Mouse (Mus musculus): ENCODE measurements around the gene Tmem204.

The Tmem204 gene

DNA sequence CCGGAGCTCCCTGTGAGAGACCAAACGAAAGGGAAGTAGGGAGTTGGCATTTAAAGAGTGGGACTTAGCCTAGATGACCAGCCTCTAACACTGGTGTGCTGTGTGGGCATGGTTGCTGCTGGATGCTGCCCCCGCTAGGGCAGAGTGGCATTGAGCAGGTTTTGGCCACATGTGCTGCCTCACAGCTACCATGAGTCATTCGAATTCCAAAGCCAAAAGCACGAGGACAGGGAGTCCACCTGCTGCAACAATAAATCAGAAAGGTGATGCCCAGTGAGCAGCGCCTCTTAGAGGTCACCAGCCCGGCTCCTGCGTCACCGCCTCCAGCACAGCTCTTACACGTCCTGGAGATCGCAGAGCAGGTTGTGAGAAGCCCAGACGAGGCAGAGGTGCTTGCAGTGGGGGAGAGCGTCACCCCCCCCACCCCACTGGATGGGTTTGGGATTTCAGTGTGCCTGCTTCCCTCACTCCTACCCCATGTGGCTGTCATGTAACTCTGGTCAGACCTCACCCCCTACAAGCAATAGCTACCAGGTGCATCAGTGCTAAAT is 1.5 kb upstream of the Tmem204 start:
- no peak for DNase-seq (ENCODE audit: low spot score in 2 of 2)

GRCm38 (mm10) chr17:25082887-25083286 is 504 bp downstream of the Tmem204 start:
- no peak for DNase-seq (ENCODE audit: low spot score in 2 of 2)

GRCm38 (mm10) chr17:25082081-25082847 is 1.1 kb downstream of the Tmem204 start:
- DNase-seq (ENCODE audit: low spot score in 2 of 2), result no peak

DNA sequence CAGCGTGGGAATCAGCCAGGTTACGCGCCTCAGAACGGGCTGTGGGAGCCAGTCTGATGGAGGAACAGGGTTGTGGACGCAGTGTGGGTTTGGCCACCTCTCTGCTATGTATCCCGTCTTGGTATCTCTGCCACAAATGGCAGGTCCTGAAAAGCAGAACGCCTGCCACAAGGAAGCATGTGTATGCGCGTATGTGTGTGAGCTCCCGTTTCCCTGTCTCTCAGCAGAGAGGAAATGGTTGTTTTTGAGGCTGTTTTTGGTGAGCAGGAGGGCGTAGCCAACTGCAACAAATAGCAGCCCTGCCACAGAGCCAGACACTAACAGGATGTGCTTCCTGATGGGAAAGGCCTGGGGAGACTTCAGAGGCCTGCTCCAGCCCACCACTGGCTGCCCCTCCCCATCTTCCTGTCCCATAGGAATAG is 2.4 kb downstream of the Tmem204 start:
- no peak for DNase-seq (ENCODE audit: low spot score in 2 of 2)

DNA sequence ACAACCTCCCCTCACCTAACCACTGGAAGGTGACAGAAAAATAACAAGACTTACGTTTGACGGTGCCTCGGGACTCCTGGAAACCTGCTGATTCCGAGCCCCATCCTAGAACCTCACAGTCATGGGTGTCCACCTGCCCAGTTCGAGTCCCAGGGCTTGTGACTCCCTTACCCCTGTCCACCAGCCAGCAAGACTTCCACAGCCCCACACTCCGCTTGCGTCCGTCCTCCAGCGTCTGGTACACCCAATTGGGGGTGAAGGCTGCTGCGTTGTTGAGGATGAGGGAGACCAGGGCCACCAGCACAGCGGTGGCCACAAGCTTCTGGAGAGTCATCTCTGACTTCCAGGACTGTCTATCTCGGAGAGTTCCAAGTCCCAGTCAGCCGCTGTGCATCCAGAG is 3.2 kb downstream of the Tmem204 start:
- DNase-seq (ENCODE audit: low spot score in 2 of 2), result no peak

GRCm38 (mm10) chr17:25077771-25078372 is 5.5 kb downstream of the Tmem204 start:
- peak; percentile 39 to 62 for DNase-seq (ENCODE audit: low spot score in 2 of 2)

- no peak for DNase-seq (ENCODE audit: low spot score in 2 of 2)
Measured at GRCm38 (mm10) chr17:25076906-25077305, 6.5 kb downstream of the Tmem204 start.

GRCm38 (mm10) chr17:25068690-25069089 is 14.7 kb downstream of the Tmem204 start:
- no peak for DNase-seq (ENCODE audit: low spot score in 2 of 2)

DNA sequence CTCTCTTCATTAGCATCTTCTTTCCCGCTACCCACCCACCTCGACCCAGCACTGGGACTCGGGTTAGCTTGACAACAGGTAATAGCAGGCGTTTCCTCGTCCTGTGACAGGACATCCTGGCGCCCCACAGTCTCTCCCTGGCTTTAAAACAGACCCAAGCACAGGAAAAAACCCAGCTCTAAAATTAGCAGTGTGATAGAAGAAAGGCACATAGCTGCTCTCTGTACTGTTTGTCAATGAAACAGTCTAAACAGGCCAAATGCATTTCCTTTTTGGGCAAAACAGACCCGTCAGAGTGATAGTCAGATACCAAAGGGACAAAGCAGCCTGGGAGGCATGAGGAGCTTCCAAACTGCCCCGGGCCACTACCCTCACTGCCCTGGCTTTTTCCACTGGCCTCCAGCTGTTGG is 15.9 kb downstream of the Tmem204 start:
- DNase-seq (ENCODE audit: low spot score in 2 of 2), result no peak

GRCm38 (mm10) chr17:25066595-25066994 is 16.8 kb downstream of the Tmem204 start:
- no peak for DNase-seq (ENCODE audit: low spot score in 2 of 2)

- no peak for DNase-seq (ENCODE audit: low spot score in 2 of 2)
Measured at GRCm38 (mm10) chr17:25065189-25065588, 18.2 kb downstream of the Tmem204 start.

DNA sequence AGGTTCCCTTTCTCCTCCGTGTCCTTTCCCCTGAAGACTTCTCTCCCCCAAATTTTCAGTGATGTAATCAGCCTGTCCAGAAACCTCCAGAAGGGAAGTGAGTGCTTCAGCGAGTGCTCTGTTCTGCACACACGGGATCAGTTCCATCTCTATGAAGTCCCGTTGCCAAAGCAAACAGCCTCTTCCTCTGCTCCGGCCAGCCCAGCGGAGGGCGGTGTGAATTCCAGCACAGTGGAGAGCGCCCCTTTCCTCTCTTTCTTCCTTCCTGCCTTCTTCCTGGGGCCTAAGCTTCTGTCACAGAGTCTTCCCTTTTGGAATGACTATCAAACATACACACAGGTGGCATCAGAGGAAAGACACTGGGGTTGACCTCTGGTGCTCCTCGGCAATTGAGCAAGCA is 19.0 kb downstream of the Tmem204 start:
- no peak for DNase-seq (ENCODE audit: low spot score in 2 of 2)

DNA sequence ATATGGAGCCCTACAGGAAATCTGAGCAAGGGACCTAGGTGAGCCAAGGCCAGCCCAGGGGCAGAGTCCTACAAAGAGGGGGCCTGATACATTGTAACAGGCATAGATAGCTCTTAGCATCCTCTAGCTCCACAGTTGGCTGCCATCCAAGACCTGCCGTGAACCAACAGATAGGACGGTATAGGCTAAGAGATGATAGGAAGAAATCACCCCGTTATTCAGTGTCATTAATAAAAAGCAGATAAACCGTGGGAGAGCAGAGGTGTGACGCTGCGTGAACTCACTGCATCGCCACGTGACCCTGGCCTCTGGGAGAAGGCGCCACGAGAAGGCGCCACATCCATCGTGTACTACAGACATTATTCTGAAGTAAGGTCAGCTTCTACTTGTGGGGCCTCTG is 19.5 kb downstream of the Tmem204 start:
- no peak for DNase-seq (ENCODE audit: low spot score in 2 of 2)

- no peak for DNase-seq (ENCODE audit: low spot score in 2 of 2)
Measured at GRCm38 (mm10) chr17:25063261-25063660, 20.1 kb downstream of the Tmem204 start.

GRCm38 (mm10) chr17:25057041-25057440 is 26.4 kb downstream of the Tmem204 start:
- no peak for DNase-seq (ENCODE audit: low spot score in 2 of 2)

- no peak for DNase-seq (ENCODE audit: low spot score in 2 of 2)
Measured at GRCm38 (mm10) chr17:25053274-25053673, 30.1 kb downstream of the Tmem204 start.

GRCm38 (mm10) chr17:25047143-25047542 is 36.2 kb downstream of the Tmem204 start:
- no peak for DNase-seq (ENCODE audit: low spot score in 2 of 2)

GRCm38 (mm10) chr17:25045281-25045680 is 38.1 kb downstream of the Tmem204 start:
- DNase-seq (ENCODE audit: low spot score in 2 of 2), result no peak

DNA sequence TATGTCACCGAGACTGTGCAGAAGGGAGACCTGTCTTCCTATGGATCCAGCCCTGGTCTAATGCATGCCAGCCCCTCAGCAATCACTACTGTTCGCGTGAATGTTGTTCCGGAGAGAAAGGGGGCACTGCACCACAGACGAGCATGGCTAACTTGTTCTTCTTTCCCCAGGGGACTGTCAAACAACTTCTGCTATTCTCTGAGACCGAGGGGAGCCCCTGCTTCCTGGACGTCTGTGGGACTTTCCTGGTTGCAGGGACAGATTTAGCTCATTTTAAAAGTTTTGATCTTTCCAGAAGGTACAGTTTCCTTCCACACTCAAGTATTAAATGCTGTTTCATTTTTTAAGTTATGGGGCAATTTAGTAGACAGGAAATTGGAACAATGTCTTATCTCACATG is 38.5 kb downstream of the Tmem204 start:
- no peak for DNase-seq (ENCODE audit: low spot score in 2 of 2)

GRCm38 (mm10) chr17:25036183-25036582 is 47.2 kb downstream of the Tmem204 start:
- no peak for DNase-seq (ENCODE audit: low spot score in 2 of 2)

DNA sequence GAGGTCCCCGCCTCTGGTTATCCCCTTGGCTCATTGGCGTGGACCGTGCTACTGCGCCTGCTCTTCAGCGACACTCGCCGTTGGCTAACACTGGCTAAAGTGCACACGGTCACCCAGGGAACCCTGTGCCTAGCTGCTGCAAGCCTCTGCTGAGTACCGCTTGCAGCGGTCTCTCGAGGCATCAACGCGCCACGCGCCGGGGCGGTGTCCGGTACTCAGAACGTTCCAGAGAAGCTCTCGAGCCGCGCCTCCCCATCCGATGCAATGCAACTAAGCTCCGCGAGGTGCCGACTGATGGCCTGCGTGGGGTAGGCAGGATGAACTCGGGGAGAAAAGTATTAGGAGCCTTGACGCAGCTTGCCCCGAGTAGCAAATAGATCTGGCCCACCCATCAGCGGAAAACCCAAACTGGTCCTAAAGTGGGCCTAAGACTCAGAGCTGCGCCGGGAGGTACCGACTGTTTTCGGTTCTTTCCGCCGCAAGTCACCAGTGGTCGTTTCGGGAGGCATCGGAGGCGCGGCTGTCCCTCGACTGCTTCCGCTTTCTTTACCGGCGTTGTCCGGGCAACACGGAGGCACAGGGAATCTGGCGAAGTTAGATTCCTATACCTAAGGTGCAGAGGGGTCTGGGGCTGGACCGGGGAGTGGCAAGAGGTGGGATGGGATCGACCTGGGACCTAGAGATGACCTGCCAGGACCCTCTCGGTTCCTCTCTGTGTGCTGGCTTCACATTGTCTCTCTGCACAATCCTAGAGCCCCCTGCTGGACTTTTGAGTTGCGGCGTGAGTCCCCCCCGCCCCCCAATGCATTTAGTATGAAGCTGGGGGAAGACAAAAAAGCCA is 66.9 kb downstream of the Tmem204 start:
- DNase-seq (ENCODE audit: low spot score in 2 of 2), result peak; percentile 74 to 78

GRCm38 (mm10) chr17:25015655-25016291 is 67.6 kb downstream of the Tmem204 start, which contains the start of the genes Cramp1l and Ift140:
Gene Cramp1l, minus strand, starts transcription at chr17:25015788.
Gene Ift140, plus strand, starts transcription at chr17:25016085.
- peak; percentile 99 for DNase-seq (ENCODE audit: low spot score in 2 of 2)

Measured in frontal cortex, postnatal 10 days (tissue).